Mouse (Mus musculus): ENCODE results near the gene Afg1l.

DNA sequence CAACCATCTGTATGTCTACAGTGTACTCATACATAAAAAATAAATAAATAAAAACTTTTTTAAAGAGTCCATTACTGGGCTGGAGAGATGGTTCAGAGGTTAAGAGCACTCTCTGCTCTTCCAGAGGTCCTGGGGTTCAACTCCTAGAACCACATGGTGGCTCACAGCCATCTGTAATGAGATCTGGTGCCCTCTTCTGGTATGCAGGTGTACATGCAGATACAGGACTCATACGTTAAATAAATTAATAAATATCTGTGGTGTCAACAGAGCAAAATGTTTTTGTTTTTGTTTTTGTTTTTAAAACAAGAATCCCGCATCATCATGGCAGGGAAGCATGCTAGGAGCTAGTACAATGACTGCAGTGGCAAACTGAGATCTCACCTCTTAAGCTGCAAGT lies 181.3 kb downstream of the Afg1l start:
- TF ChIP-seq POLR2A (IDR thresholded peaks at IDR 0.05; ENCODE audit: control insufficient read depth, low read depth, low read length) = no peak
- no peak for TF ChIP-seq CTCF (IDR thresholded peaks at IDR 0.05; ENCODE audit: control insufficient read depth, insufficient read depth, insufficient replicate concordance, low read depth, low read length)

Measured in testis, adult 2 months (tissue).